Mouse (Mus musculus) embryo, embryonic 10.5 days (tissue): Measurements from ENCODE around the gene Olfr317.
"Not testable (repeated sequence)": the region's sequence is repeated elsewhere in the genome, so short reads cannot be mapped to it uniquely, and the experiment has no call there.

Experiments
- DNase-seq: peaks from one replicate; pipeline ENCODE4 v3.0.0-alpha.2; 2015; ENCODE audit warnings: low spot score

Olfr317 gene

DNA sequence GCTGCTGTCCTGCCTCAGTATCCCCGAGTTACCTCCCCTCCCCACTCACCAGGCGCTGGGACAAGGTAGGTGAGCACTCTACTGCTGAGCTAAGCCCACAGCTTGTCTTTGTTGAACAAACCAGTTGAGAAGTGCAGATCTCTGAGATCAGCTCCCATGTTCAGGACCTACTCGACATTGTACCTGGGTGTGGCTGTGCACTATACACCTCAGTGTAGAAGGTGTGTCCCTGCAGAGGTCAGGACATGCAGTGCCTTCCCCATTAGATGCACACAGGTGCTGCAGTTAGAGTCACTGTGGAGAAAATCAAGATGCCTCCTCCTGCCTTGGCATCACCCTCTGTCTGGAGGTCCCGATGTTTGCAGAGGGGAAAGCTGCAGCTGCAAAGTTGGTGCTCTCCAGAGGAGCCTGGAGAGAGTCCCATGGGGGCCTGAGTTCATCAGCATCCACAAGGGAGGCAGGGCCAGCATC, at the start of gene Olfr317:
Gene Olfr317 (minus strand): TSS at position 421 of the 471 bp plus-strand sequence.
- no peak for DNase-seq

GRCm38 (mm10) chr11:58788346-58788745, 49.3 kb upstream of the Olfr317 start:
- DNase-seq: no peak

GRCm38 (mm10) chr11:58787651-58788050, 48.6 kb upstream of the Olfr317 start:
- no peak for DNase-seq

DNA sequence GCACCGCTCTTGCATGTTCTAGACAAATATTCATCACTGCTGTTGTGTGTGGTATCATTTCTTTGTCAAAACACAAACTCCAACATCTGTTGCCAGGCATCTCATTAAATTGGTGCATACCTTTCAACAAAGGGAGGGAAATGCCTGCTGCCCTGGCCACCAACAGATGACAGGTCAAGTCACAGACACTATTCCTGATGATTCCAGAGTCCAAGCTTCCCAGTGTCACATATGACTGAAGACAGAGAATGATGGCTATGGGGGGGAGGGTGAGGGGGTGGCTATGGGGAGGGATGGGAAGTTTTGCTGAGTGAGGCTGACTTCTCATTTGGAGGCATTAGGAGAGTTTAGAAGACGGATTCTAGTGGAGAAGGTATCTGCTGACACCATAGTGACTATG, 45.2 kb upstream of the Olfr317 start:
- no peak for DNase-seq

- DNase-seq: no peak
These were observed 43.6 kb upstream of the Olfr317 start, which contains the start of gene Olfr314 for GRCm38 (mm10) chr11:58782480-58783089. TSS of gene Olfr314 (plus strand) at chr11:58782952.

DNA sequence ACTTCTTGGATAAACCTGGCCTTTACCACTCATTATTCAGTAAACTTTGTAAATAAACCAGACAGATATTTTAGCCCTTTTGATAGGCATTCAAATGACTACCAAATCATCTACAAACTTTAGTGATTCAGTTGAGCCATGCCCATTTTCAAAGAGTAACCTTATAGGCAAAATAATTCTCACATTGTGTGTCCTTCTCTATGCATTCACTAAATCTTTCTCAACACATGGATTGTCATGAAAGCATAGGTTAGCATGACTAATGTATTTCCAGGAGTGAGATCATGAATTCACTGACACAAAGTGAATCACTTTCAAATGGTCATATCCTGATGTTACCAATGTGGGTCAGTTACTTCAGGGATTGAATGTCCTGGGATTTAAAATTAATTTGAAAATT, 33.9 kb upstream of the Olfr317 start, which contains the start of gene Olfr315:
Gene Olfr315 (plus strand): TSS at position 301 of the 400 bp plus-strand sequence.
- DNase-seq: no peak

GRCm38 (mm10) chr11:58752434-58752833, 13.4 kb upstream of the Olfr317 start, which contains the start of gene Olfr316:
TSS of gene Olfr316 (plus strand) at chr11:58752734.
- DNase-seq: no peak

DNA sequence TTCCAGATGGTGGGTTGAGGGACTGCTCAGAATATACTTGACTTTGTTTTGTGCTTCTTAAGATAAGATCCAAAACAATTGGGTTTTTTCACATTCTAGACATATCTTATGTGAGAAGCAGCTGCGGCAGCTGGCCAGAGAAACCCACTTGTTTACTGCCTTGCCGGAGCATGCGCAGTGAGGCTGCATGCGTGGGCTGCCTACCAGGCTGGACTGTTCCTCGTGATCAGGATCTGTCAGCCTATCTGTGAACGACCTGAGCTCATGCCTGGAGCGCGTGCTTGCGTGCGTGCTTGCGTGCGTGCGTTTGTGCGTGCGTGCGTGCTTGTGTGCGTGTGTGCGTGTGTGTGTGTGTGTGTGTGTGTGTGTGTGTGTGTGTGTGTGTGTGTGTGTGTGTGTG, 12.1 kb upstream of the Olfr317 start:
- not testable (repeated sequence) for DNase-seq

GRCm38 (mm10) chr11:58733372-58733771, 5.6 kb downstream of the Olfr317 start:
- no peak for DNase-seq

- DNase-seq: not testable (repeated sequence)
These were observed 10.9 kb downstream of the Olfr317 start for GRCm38 (mm10) chr11:58727896-58728650.

GRCm38 (mm10) chr11:58723914-58724313, 15.1 kb downstream of the Olfr317 start, which contains the start of gene Olfr318:
TSS of gene Olfr318 (minus strand) at chr11:58724014.
- no peak for DNase-seq

- no peak for DNase-seq
These were observed 19.3 kb downstream of the Olfr317 start for GRCm38 (mm10) chr11:58719701-58720100.

DNA sequence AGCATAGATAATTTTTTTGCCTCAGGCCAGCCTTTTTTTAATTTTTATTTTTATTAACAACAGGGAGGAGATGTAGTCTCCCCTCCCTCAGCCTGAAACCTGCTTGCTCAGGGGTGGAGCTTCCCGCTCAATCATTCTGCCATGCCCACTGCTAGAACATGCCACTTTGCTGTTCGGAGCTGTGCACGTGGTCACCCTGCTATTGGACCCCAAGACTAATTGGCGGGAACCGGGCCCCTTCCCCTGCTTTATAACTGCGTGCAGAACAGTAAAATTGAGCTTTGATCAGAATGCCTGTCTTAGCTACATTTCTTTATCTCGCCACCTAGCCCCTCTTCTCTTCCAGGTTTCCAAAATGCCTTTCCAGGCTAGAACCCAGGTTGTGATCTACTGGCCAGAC, 21.3 kb downstream of the Olfr317 start:
- DNase-seq: not testable (repeated sequence)

GRCm38 (mm10) chr11:58709086-58709485, 29.9 kb downstream of the Olfr317 start:
- no peak for DNase-seq

- DNase-seq: no peak
These were observed 40.1 kb downstream of the Olfr317 start, which contains the start of gene Olfr319 for GRCm38 (mm10) chr11:58698862-58699261. TSS of gene Olfr319 (plus strand) at chr11:58699162.
